Mouse (Mus musculus) lung, embryonic 16.5 days (tissue): ENCODE measurements around the gene Shroom3. TPM values are rescaled to one million over a fixed set of nuclear protein-coding genes. Genes with fewer than 3 reads are reported as not detected.

ENCODE experiments used
- ATAC-seq: fragments of 200-750 bp; cut with Nextera tagmentation; 2 replicates; pipeline ENCODE4 v1.8.0; 2017; ENCODE audit warnings: low read depth, mild to moderate bottlenecking, moderate library complexity
- H3K27ac ChIP-seq: fragments of 300-500 bp; sonication (generic); 2 replicates; pipeline ENCODE4 v1.5.1; 2014; ENCODE audit warnings: mild to moderate bottlenecking, control low read depth, low read length
- H3K27me3 ChIP-seq: fragments of 300-500 bp; sonication (generic); 2 replicates; pipeline ENCODE4 v1.6.1; 2014; ENCODE audit warnings: low read depth, low read length, mixed read lengths; ENCODE audit not compliant: control insufficient read depth, insufficient read depth
- H3K36me3 ChIP-seq: fragments of 300-500 bp; sonication (generic); 2 replicates; pipeline ENCODE4 v1.6.1; 2014; ENCODE audit warnings: low read length; ENCODE audit not compliant: control insufficient read depth, insufficient read depth
- H3K4me1 ChIP-seq: fragments of 300-500 bp; sonication (generic); replicated peaks from 2 replicates; pipeline ENCODE4 v1.6.1; 2014; ENCODE audit warnings: low read length, mixed read lengths; ENCODE audit not compliant: control insufficient read depth, insufficient read depth
- H3K4me2 ChIP-seq: fragments of 300-500 bp; sonication (generic); 2 replicates; pipeline ENCODE4 v1.6.1; 2014; ENCODE audit warnings: low read depth, low read length, control low read depth
- H3K4me3 ChIP-seq: fragments of 300-500 bp; sonication (generic); 2 replicates; pipeline ENCODE4 v1.5.1; 2014; ENCODE audit warnings: mild to moderate bottlenecking, low read length, control low read depth
- H3K9ac ChIP-seq: fragments of 300-500 bp; sonication (generic); 2 replicates; pipeline ENCODE4 v1.6.1; 2014; ENCODE audit warnings: low read length, control low read depth
- H3K9me3 ChIP-seq: fragments of 300-500 bp; sonication (generic); 2 replicates; pipeline ENCODE4 v1.6.1; 2016; ENCODE audit warnings: low read length; ENCODE audit not compliant: control insufficient read depth
- WGBS: fragments of 180-500 bp; shearing (Covaris S2); extraction: QIAGEN DNeasy Blood & Tissue Kit; methylation state at CpG from one replicate; pipeline ENCODE4 v1.1.7; 2014; 5-methylcytosine and 5-hydroxymethylcytosine counted together
- polyA plus RNA-seq: library from polyadenylated mRNA; unstranded; fragments of >200 nt; fragmentation: Nextera tagmentation; extraction: Ambion mirVana; gene quantifications from 2 replicates; pipeline ENCODE4 v1.2.1, GENCODE M21; 2015

Gene Shroom3
- polyA plus RNA-seq, 1 experiment from 2014 or later: 4.0 TPM

DNA sequence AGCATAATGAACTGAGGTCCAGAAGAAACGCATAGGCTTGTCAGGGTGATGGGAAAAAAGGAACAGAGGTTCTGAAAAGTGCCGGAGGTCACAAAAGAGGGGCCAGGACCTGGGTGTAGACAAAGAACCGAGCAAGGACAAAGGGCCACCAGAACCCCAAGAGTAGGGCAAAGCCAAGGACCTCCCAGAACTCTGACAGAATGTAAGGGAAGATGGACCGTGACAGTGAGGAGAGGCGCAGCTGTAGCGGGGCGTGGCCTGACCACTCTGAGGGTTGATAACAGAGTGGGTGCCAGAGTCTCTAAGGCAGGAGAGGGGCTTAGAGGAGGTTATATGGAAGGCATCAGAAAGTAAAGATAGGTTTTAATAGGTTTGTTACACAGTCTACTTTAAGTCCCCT is 77.3 kb downstream of the Shroom3 start:
- H3K27me3 ChIP-seq: no peaks in the 10 kb centered on the region
- no peak for ATAC-seq
- peaks cover 21% of the 10 kb centered on the region for H3K4me1 ChIP-seq
- H3K4me3 ChIP-seq: no peak overlapping the region
- H3K9ac ChIP-seq: no peak overlapping the region
- H3K27ac ChIP-seq: no peak overlapping the region
- no peaks in the 10 kb centered on the region for H3K9me3 ChIP-seq
- no peak overlapping the region for H3K4me2 ChIP-seq
- WGBS: 76% methylated on average over 7 of the region's 7 CpGs
- no peaks in the 10 kb centered on the region for H3K36me3 ChIP-seq

DNA sequence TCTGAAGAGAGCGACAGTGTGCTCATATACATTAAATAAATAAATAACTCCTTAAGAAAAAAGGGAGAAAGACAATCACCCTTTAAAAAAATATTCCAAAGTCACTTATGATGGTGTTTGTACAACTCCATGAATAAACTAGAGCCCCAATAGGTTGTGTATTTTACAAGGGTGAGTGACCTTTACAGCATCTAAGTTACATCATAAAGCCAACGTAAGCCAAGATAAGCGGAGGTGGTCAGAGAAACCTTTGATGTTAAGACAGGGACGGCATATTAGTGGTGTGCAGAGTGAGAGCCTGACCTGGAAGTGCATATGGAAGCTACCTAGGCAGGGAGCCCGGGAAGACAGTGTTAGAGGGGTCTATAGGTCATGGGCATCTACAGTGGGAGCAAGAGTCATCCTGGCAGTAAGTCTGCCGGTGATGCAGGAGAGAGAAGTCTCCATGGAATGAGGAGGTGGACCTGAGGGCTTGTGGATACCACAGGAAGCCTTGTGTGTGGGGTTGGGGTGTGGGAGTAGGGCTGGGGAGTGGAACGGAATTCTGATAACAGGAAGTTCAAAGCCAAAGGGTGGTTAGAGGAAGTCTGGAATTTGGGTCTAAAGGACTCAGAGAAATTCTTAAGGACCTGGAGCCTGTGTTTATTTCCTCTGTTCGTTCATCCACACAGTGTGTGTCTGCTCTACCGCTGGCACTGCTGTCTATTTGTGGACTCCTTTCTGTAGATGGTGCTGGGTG is 78.5 kb downstream of the Shroom3 start:
- ATAC-seq: no peak
- Histone ChIP-seq H3K9me3 (no peaks in the 10 kb centered on the region), H3K4me2 (no peak overlapping the region), H3K36me3 (no peaks in the 10 kb centered on the region), H3K27me3 (no peaks in the 10 kb centered on the region), H3K4me3 (no peak overlapping the region), H3K9ac (no peak overlapping the region), H3K27ac (no peak overlapping the region), H3K4me1 (peaks cover 21% of the 10 kb centered on the region)
- WGBS: 53% methylated on average over 9 of the region's 9 CpGs

DNA sequence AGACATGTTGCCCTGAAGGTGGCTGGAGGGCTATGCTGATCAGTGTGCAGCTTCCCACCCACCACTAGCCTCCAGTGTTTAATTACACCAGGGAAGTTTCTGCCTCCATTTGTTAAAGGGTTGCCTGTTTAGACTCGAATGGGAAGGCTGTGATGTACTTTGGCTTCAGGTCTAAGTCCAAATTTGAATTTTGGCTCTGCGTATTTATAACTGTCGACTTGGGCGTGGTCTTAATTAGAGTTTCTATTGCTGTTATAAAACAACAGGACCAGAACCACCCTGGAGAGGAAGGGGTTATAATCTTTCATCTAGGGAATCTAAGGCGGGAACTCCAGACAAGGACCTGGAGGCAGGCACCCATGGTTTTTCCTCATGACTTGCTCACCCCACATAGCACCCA is 79.2 kb downstream of the Shroom3 start:
- 82% methylated on average over 5 of the region's 5 CpGs for WGBS
- no peak for ATAC-seq
- Histone ChIP-seq H3K27me3 (no peaks in the 10 kb centered on the region), H3K9me3 (no peaks in the 10 kb centered on the region), H3K4me2 (no peak overlapping the region), H3K36me3 (no peaks in the 10 kb centered on the region), H3K27ac (no peak overlapping the region), H3K4me1 (peaks cover 21% of the 10 kb centered on the region), H3K9ac (no peak overlapping the region), H3K4me3 (no peak overlapping the region)

DNA sequence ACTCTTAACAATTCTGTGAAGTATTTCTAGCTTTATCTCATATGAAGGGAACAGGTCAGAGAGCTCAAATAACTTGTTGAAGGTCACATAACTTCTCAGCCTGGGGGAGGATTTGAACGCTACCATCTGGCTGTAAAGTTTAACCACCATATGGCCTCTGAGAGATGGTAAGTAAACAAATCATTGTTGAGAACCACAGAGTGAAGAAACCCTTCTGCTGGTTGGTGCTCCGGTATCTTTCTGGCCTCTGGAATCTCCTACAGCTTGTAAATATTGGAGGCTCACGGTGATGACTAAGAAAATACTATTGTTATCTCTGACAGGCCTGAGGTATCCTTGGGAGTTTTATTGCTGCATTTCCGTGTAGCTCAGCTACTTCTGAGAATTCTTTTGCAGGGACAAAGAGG is 80.3 kb downstream of the Shroom3 start:
- no peaks in the 10 kb centered on the region for H3K36me3 ChIP-seq
- H3K27me3 ChIP-seq: no peaks in the 10 kb centered on the region
- ATAC-seq: peak; percentile 50
- H3K27ac ChIP-seq: 0 out of 2 replicates have a peak overlapping the region, but pooled peaks have one; percentile 34
- H3K9me3 ChIP-seq: no peaks in the 10 kb centered on the region
- no peak overlapping the region for H3K4me2 ChIP-seq
- no peak overlapping the region for H3K9ac ChIP-seq
- peaks cover 21% of the 10 kb centered on the region for H3K4me1 ChIP-seq
- no peak overlapping the region for H3K4me3 ChIP-seq
- WGBS: 8% methylated on average over 4 of the region's 4 CpGs

DNA sequence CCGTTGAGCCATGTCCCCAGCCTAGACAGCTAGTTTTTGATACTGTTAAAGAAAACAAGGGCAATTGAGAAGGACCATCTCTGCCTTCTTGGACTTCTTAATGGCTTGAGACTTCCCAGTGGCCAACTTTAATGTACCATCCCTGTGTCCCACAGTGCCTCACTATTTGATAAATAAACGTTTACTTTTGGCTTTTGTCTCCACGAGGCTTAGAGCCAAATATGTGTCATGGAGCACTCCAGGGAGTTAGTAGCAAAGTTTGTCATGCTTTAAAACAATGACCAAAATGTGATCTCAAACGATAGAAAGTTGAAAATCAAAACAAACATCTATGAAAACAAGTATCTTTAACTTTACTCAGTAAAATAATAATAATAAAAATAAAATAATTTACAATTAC is 83.1 kb downstream of the Shroom3 start:
- WGBS: 29% methylated on average over 4 of the region's 4 CpGs
- ATAC-seq: no peak
- no peak overlapping the region for H3K9ac ChIP-seq
- H3K4me2 ChIP-seq: no peak overlapping the region
- no peak overlapping the region for H3K4me3 ChIP-seq
- peaks cover 21% of the 10 kb centered on the region for H3K4me1 ChIP-seq
- H3K27ac ChIP-seq: no peak overlapping the region
- no peaks in the 10 kb centered on the region for H3K27me3 ChIP-seq
- H3K36me3 ChIP-seq: no peaks in the 10 kb centered on the region
- peaks cover 4% of the 10 kb centered on the region; the same call in 1 of the 2 replicates for H3K9me3 ChIP-seq

DNA sequence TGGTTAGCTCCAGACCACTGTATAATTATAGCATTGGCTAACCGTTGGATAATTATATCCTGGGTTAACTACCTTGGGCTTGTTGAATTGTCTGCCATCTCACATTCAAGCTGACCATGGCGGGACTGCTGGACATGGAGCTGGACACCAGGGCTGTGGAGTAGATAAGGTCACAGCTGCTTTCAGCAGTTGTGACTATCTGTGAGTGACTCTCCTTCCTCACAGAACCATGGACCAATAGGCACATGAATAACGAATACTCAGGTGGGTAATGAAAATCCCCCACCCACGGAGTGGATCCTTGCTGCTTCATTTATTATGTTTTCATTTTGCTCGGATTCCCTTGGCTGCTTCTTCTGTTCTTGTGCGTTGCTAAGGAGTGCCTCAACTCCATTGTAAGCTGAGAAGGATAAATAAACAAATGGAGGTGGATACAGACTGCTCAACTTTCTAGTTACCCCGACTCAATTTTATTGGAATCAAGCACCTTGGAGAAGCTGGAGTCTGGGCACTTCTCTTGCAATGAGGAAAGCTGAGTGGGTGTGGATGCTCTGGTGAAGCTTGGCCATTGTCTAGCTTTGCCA is 84.1 kb downstream of the Shroom3 start:
- no peak for ATAC-seq
- Histone ChIP-seq H3K4me3 (no peak overlapping the region), H3K4me1 (peaks cover 16% of the 10 kb centered on the region), H3K27me3 (no peaks in the 10 kb centered on the region), H3K27ac (no peak overlapping the region), H3K9ac (no peak overlapping the region), H3K4me2 (no peak overlapping the region), H3K9me3 (peaks cover 4% of the 10 kb centered on the region; the same call in 1 of the 2 replicates), H3K36me3 (no peaks in the 10 kb centered on the region)
- 40% methylated on average over 7 of the region's 7 CpGs for WGBS

DNA sequence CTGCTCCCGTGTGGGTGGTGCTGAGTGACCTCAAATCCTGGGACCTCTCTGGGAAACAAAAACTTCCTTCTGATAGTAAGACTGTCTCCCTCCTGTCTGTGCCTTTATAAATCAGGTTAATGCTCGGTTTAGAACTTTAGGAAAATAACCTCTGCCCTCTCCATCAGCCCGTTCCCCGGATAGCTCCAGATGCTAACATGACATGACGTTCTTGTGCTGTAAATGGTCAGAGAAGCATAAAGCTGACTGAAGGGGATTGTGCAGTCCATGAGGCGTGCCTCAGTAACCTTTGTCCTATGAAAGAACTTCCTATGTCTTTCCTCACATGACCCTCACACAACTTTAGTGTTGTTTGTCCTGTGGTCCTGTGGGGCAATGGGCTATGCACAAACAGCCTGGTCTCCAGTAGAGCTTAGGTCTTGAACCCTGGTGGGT is 84.6 kb downstream of the Shroom3 start:
- no peak overlapping the region for H3K27ac ChIP-seq
- 44% methylated on average over 6 of the region's 6 CpGs for WGBS
- peaks cover 10% of the 10 kb centered on the region for H3K4me1 ChIP-seq

DNA sequence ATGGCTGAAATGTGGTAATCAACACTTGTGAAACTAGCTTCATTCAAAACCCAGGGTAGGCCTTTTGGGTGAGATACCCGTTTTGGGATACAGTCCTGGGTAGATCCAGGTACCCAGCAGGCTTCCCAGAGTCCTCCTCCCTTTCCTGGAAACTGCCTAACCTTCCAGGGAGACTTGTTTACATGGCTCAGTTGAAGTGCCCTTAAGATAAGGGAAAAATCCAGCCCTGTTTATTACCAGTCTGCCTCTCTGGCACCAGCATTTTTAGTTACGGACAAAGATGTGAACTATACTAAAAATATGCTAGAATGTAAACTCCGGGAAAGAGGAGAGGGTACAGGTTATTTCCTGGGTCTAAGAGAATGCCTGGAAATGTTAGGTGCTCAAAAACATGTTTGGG is 90.6 kb downstream of the Shroom3 start:
- Histone ChIP-seq H3K9ac (no peak overlapping the region), H3K4me2 (no peak overlapping the region), H3K36me3 (no peaks in the 10 kb centered on the region), H3K4me3 (no peak overlapping the region), H3K9me3 (peaks cover 4% of the 10 kb centered on the region; the same call in 1 of the 2 replicates), H3K27ac (peak overlapping the region; percentile 53), H3K27me3 (no peaks in the 10 kb centered on the region), H3K4me1 (peaks cover 7% of the 10 kb centered on the region)
- 18% methylated on average over 3 of the region's 3 CpGs for WGBS
- ATAC-seq: peak; percentile 56; the same call in 1 of the 2 replicates

More for the DNA sequence above, 84.6 kb downstream of the Shroom3 start:
- Histone ChIP-seq H3K9me3 (peaks cover 4% of the 10 kb centered on the region; the same call in 1 of the 2 replicates), H3K27me3 (no peaks in the 10 kb centered on the region), H3K9ac (no peak overlapping the region), H3K4me3 (no peak overlapping the region), H3K4me2 (no peak overlapping the region), H3K36me3 (no peaks in the 10 kb centered on the region)
- ATAC-seq: no peak

DNA sequence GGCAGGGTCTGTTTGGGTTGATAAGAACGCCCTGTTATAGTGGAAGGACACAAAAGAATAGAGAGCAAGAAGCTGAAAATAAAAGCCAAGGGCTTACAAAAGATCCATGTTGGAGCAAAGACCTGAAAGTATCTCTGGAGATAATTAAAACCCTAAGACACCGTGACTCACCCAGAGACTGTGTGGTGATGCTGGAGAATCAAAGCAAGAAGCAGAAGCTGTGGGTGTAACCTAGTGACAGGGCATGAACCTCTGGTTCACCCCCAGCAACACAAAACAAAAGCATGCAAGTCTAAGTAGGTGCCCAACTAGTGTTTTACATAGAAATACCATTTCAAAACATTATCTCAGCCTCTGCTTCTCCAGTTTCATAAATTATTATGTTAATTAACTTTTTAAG is 91.2 kb downstream of the Shroom3 start:
- 53% methylated on average over 2 of the region's 2 CpGs for WGBS
- no peaks in the 10 kb centered on the region for H3K27me3 ChIP-seq
- peak overlapping the region; percentile 53 for H3K27ac ChIP-seq
- H3K9ac ChIP-seq: no peak overlapping the region
- H3K4me3 ChIP-seq: no peak overlapping the region
- H3K36me3 ChIP-seq: no peaks in the 10 kb centered on the region
- no peak for ATAC-seq
- H3K4me1 ChIP-seq: peaks cover 7% of the 10 kb centered on the region
- H3K9me3 ChIP-seq: peaks cover 3% of the 10 kb centered on the region; the same call in 1 of the 2 replicates
- no peak overlapping the region for H3K4me2 ChIP-seq
